13 mouse cellular contexts compared by ENCODE assay signal in the genomic region with DNA sequence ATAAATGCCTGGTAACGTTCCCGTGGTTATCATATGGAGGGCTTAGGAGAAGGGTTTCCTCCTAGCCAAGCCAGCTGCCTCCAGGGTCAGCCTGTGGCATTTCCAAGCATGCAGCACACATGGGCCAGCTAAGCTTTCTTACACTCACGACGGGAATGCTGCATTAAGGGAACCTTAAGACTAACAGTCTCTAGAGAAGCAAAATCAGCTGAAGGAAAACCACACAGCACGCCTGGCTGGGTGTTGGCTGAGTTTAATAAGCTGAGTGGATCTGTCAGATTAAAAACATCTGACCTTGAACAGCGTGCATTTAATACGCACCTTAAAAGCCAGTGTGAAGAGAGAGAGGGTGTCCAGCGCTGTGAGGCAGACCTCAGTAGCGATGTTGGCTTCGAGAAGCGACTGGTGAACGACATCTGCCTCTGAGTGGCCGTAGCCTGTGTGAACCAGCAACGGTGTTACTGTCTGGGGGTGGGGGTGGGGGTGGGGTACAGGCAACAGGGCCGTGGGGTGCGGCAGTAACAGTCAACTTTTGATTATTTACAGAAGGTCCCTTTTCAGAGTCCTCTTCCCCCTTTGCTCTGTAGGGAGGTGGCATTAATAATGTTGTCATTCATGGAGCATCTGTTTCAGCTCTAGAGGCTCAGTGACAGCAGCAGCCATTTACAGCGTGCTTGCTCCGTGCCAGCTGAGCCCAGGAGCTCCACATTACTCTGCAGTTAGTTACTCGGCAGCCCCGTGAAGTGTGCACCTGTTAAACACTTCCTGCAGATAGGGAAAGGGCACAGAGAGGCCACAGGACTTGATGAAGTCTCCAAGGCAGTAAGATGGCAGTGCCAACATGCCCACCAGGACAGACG.
DNase-seq lines count a peak whose midpoint lies in the region; ATAC-seq lines count a peak whose summit lies in the region.
"Had no signal": no experiment of that assay in that cellular context is flagged by ENCODE, and none has a peak within 500 bp of the region (broad histone marks: within the 10 kb centered on the region; RNA-seq: fewer than 3 reads in every experiment).

No protein-coding gene starts in this region.

- peak overlapping the region; percentile 9; the same call in 1 of the 2 replicates for H3K4me2 ChIP-seq in embryonic facial prominence, embryonic 12.5 days (replicated peaks)
- no peak overlapping the region for H3K4me2 ChIP-seq in midbrain, embryonic 13.5 days (replicated peaks)
- H3K4me2 ChIP-seq in hindbrain, embryonic 16.5 days (ENCODE audit: low read length), result no peak overlapping the region
- H3K4me2 ChIP-seq in neural tube, embryonic 14.5 days (ENCODE audit: low read depth, low read length), result no peak overlapping the region
- H3K4me2 ChIP-seq: liver, embryonic 11.5 days had no signal

- H3K4me3 ChIP-seq in embryonic facial prominence, embryonic 12.5 days, result no peak overlapping the region
- H3K4me3 ChIP-seq in embryonic facial prominence, embryonic 10.5 days, result no peak overlapping the region
- H3K4me3 ChIP-seq in midbrain, embryonic 13.5 days (replicated peaks), result no peak overlapping the region
- no peak overlapping the region for H3K4me3 ChIP-seq in midbrain, embryonic 10.5 days
- H3K4me3 ChIP-seq in hindbrain, embryonic 16.5 days (ENCODE audit: low read length), result no peak overlapping the region
- no peak overlapping the region for H3K4me3 ChIP-seq in neural tube, embryonic 14.5 days (ENCODE audit: low read depth, low read length)
- H3K4me3 ChIP-seq: erythroblast, embryonic 14.5 days; megakaryocyte, embryonic 14.5 days had no signal

- no peak for ATAC-seq in embryonic facial prominence, embryonic 12.5 days (ENCODE audit: insufficient number of reproducible peaks, insufficient read depth, low FRiP score, low TSS enrichment)
- peak; percentile 40 for ATAC-seq in midbrain, embryonic 13.5 days
- peak; percentile 51 for ATAC-seq in hindbrain, embryonic 16.5 days
- peak; percentile 74; the same call in 1 of the 2 replicates for ATAC-seq in neural tube, embryonic 14.5 days (ENCODE audit: low read depth)

- no peaks in the 10 kb centered on the region for H3K36me3 ChIP-seq in embryonic facial prominence, embryonic 12.5 days
- H3K36me3 ChIP-seq in embryonic facial prominence, embryonic 10.5 days (replicated peaks), result no peaks in the 10 kb centered on the region
- no peaks in the 10 kb centered on the region for H3K36me3 ChIP-seq in midbrain, embryonic 13.5 days
- H3K36me3 ChIP-seq in midbrain, embryonic 10.5 days, result no peaks in the 10 kb centered on the region
- peaks cover 8% of the 10 kb centered on the region; the same call in 1 of the 2 replicates for H3K36me3 ChIP-seq in hindbrain, embryonic 16.5 days (ENCODE audit: control insufficient read depth, insufficient read depth, low read length)
- no peaks in the 10 kb centered on the region for H3K36me3 ChIP-seq in neural tube, embryonic 14.5 days (ENCODE audit: control insufficient read depth, insufficient read depth, low read length)

- peaks cover 3% of the 10 kb centered on the region; the same call in 1 of the 2 replicates for H3K27me3 ChIP-seq in embryonic facial prominence, embryonic 12.5 days
- no peaks in the 10 kb centered on the region for H3K27me3 ChIP-seq in embryonic facial prominence, embryonic 10.5 days (replicated peaks; ENCODE audit: low read depth, poor library complexity, severe bottlenecking)
- no peaks in the 10 kb centered on the region for H3K27me3 ChIP-seq in midbrain, embryonic 13.5 days
- no peaks in the 10 kb centered on the region for H3K27me3 ChIP-seq in midbrain, embryonic 10.5 days (ENCODE audit: low read depth, poor library complexity, severe bottlenecking)
- no peaks in the 10 kb centered on the region for H3K27me3 ChIP-seq in hindbrain, embryonic 16.5 days (replicated peaks; ENCODE audit: control insufficient read depth, insufficient read depth, low read length)
- no peaks in the 10 kb centered on the region for H3K27me3 ChIP-seq in neural tube, embryonic 14.5 days (ENCODE audit: control insufficient read depth, insufficient read depth, low read length)

- no peak overlapping the region for H3K9ac ChIP-seq in embryonic facial prominence, embryonic 12.5 days
- no peak overlapping the region for H3K9ac ChIP-seq in midbrain, embryonic 13.5 days (replicated peaks)
- H3K9ac ChIP-seq in hindbrain, embryonic 16.5 days (ENCODE audit: low read depth, low read length), result no peak overlapping the region
- H3K9ac ChIP-seq in neural tube, embryonic 14.5 days (replicated peaks; ENCODE audit: low read depth, low read length), result no peak overlapping the region

- WGBS in embryonic facial prominence, embryonic 12.5 days, result 43% methylated on average over 21 of the region's 21 CpGs
- 69% methylated on average over 21 of the region's 21 CpGs for WGBS in embryonic facial prominence, embryonic 10.5 days
- WGBS in midbrain, embryonic 13.5 days, result 65% methylated on average over 21 of the region's 21 CpGs
- WGBS in midbrain, embryonic 10.5 days, result 78% methylated on average over 21 of the region's 21 CpGs
- WGBS in hindbrain, embryonic 16.5 days, result 43% methylated on average over 21 of the region's 21 CpGs
- WGBS in neural tube, embryonic 14.5 days, result 36% methylated on average over 21 of the region's 21 CpGs

- DNase-seq in embryonic facial prominence, embryonic 10.5 days (ENCODE audit: low spot score), result no peak
- no peak for DNase-seq in midbrain, embryonic 10.5 days (ENCODE audit: low spot score)
- no peak for DNase-seq in cerebellum, adult 11 months
- DNase-seq in Muller cell, postnatal 12 days (ENCODE audit: inconsistent ontology term), result no peak
- DNase-seq: kidney, adult 2 months; thymus, postnatal 4 days had no signal

- peaks cover 9% of the 10 kb centered on the region; the same call in 1 of the 2 replicates for H3K4me1 ChIP-seq in embryonic facial prominence, embryonic 12.5 days
- peaks cover 22% of the 10 kb centered on the region for H3K4me1 ChIP-seq in embryonic facial prominence, embryonic 10.5 days
- H3K4me1 ChIP-seq in midbrain, embryonic 13.5 days (replicated peaks), result peaks cover 17% of the 10 kb centered on the region; the same call in 1 of the 2 replicates
- H3K4me1 ChIP-seq in midbrain, embryonic 10.5 days, result peaks cover 4% of the 10 kb centered on the region; the same call in 1 of the 2 replicates
- H3K4me1 ChIP-seq in hindbrain, embryonic 16.5 days (ENCODE audit: control insufficient read depth, insufficient read depth, low read depth, low read length), result peaks cover 13% of the 10 kb centered on the region
- H3K4me1 ChIP-seq in neural tube, embryonic 14.5 days (ENCODE audit: control insufficient read depth, insufficient read depth, low read length), result 0 out of 2 replicates have a peak, but pooled peaks cover 3% of the 10 kb centered on the region

- no peak overlapping the region for H3K27ac ChIP-seq in embryonic facial prominence, embryonic 12.5 days
- no peak overlapping the region for H3K27ac ChIP-seq in embryonic facial prominence, embryonic 10.5 days (replicated peaks)
- H3K27ac ChIP-seq in midbrain, embryonic 13.5 days, result no peak overlapping the region
- no peak overlapping the region for H3K27ac ChIP-seq in midbrain, embryonic 10.5 days (replicated peaks)
- H3K27ac ChIP-seq in hindbrain, embryonic 16.5 days (ENCODE audit: low read depth, low read length), result peak overlapping the region; percentile 29; the same call in 1 of the 2 replicates
- no peak overlapping the region for H3K27ac ChIP-seq in neural tube, embryonic 14.5 days (ENCODE audit: low read depth, low read length)

- no peaks in the 10 kb centered on the region for H3K9me3 ChIP-seq in embryonic facial prominence, embryonic 12.5 days
- H3K9me3 ChIP-seq in embryonic facial prominence, embryonic 10.5 days, result no peaks in the 10 kb centered on the region
- H3K9me3 ChIP-seq in midbrain, embryonic 13.5 days, result no peaks in the 10 kb centered on the region
- no peaks in the 10 kb centered on the region for H3K9me3 ChIP-seq in midbrain, embryonic 10.5 days (replicated peaks)
- no peaks in the 10 kb centered on the region for H3K9me3 ChIP-seq in hindbrain, embryonic 16.5 days (ENCODE audit: control insufficient read depth, low read length)
- H3K9me3 ChIP-seq in neural tube, embryonic 14.5 days (ENCODE audit: control insufficient read depth, low read length), result no peaks in the 10 kb centered on the region
- H3K9me3 ChIP-seq: megakaryocyte, embryonic 14.5 days had no signal
